Mouse (Mus musculus) intestine, embryonic 14.5 days (tissue): ENCODE data around the gene Dgkq. TPM values are rescaled to one million over a fixed set of nuclear protein-coding genes. Genes with fewer than 3 reads are reported as not detected.

Source experiments
- ATAC-seq: fragments of 200-750 bp; cut with Nextera tagmentation; replicated peaks from 2 replicates; pipeline ENCODE4 v1.8.0; 2017; ENCODE audit warnings: low read depth, moderate number of reproducible peaks, moderate TSS enrichment, moderate library complexity; ENCODE audit not compliant: low FRiP score, low TSS enrichment
- DNase-seq: peaks from one replicate; pipeline ENCODE4 v3.0.0-alpha.2; 2018; ENCODE audit warnings: low spot score
- H3K27ac ChIP-seq: fragments of 300-500 bp; sonication (generic); 2 replicates; pipeline ENCODE4 v1.5.1; 2014; ENCODE audit warnings: low read depth, mild to moderate bottlenecking, control low read depth
- H3K27me3 ChIP-seq: fragments of 300-500 bp; sonication (generic); replicated peaks from 2 replicates; pipeline ENCODE4 v1.6.1; 2014; ENCODE audit warnings: low read length, control low read depth; ENCODE audit not compliant: control insufficient read depth, insufficient read depth
- H3K36me3 ChIP-seq: fragments of 300-500 bp; sonication (generic); 2 replicates; pipeline ENCODE4 v1.6.1; 2014; ENCODE audit warnings: low read length, control low read depth; ENCODE audit not compliant: control insufficient read depth, insufficient read depth
- H3K4me1 ChIP-seq: fragments of 300-500 bp; sonication (generic); replicated peaks from 2 replicates; pipeline ENCODE4 v1.6.1; 2014; ENCODE audit warnings: low read length, control low read depth, mixed read lengths; ENCODE audit not compliant: control insufficient read depth, insufficient read depth
- H3K4me2 ChIP-seq: fragments of 300-500 bp; sonication (generic); 2 replicates; pipeline ENCODE4 v1.6.1; 2014; ENCODE audit warnings: low read length
- H3K4me3 ChIP-seq: fragments of 300-500 bp; sonication (generic); 2 replicates; pipeline ENCODE4 v1.5.1; 2014; ENCODE audit warnings: low read depth, low read length, control low read depth, mixed read lengths
- H3K9ac ChIP-seq: fragments of 300-500 bp; sonication (generic); 2 replicates; pipeline ENCODE4 v1.6.1; 2014; ENCODE audit warnings: mild to moderate bottlenecking, low read length
- H3K9me3 ChIP-seq: fragments of 300-500 bp; sonication (generic); 2 replicates; pipeline ENCODE4 v1.6.1; 2016; ENCODE audit warnings: low read length, control low read depth; ENCODE audit not compliant: control insufficient read depth
- WGBS: fragments of 180-500 bp; shearing (Covaris S2); extraction: QIAGEN DNeasy Blood & Tissue Kit; methylation state at CpG from one replicate; pipeline ENCODE4 v1.1.7; 2014; 5-methylcytosine and 5-hydroxymethylcytosine counted together
- polyA plus RNA-seq: library from polyadenylated mRNA; unstranded; fragments of >200 nt; fragmentation: Nextera tagmentation; extraction: Ambion mirVana; gene quantifications from 2 replicates; pipeline ENCODE4 v1.2.1, GENCODE M21; 2014

Dgkq gene
- polyA plus RNA-seq, 1 experiment from 2014 or later, result 8.0 TPM

DNA sequence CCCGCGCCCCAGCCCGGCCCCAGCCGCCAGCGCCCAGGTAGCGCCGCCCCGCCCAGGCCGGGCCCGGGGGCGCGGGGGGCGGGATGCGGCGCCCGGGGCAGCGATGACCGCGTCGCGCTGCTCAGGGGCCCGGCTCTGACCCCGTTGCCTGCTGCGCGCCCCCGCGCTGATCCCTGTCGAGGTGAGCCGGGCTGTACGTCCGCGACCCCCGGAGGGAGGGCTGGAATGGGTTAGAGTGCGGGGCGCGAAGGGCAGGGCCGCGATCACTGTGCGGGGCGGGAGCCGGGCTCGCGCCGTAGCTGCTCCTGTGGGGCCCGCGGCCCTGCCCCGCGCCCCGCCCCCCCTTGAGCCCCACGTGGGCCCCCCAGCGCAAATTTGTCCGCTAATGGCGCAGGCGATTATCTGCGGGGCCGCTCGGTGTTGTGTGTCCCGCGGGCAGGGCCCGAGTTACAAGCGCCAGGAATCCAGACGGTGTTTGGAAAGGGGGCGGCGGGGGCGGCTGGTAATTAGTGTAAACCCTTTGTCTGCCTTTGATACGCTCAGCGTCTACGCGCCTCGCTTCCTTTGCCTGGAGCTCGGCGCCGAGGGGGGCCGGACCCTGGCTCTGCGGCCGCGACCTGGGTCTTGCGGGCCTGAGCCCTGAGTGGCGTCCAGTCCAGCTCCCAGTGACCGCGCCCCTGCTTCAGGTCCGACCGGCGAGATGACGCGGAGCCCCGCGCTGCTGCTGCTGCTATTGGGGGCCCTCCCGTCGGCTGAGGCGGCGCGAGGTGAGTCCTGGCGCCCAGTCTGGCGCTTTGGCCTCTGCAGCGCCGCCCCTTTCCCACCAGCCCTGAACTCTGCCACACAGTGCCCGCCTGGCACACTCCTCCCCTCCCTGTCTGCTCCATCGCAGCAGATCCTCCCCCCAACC lies 25.1 kb upstream of the Dgkq start:
- H3K9me3 ChIP-seq, result no peaks in the 10 kb centered on the region
- H3K9ac ChIP-seq, result peak overlapping the region; percentile 68
- WGBS, result under 1% methylated on average over 89 of the region's 99 CpGs
- H3K27ac ChIP-seq, result peak overlapping the region; percentile 38; the same call in 1 of the 2 replicates
- H3K36me3 ChIP-seq, result no peaks in the 10 kb centered on the region
- H3K4me2 ChIP-seq, result peak overlapping the region; percentile 62
- H3K4me1 ChIP-seq, result peaks cover 26% of the 10 kb centered on the region
- peak; percentile 58 for ATAC-seq
- peak; percentile 74 for DNase-seq
- no peaks in the 10 kb centered on the region for H3K27me3 ChIP-seq
- peak overlapping the region; percentile 79 for H3K4me3 ChIP-seq

DNA sequence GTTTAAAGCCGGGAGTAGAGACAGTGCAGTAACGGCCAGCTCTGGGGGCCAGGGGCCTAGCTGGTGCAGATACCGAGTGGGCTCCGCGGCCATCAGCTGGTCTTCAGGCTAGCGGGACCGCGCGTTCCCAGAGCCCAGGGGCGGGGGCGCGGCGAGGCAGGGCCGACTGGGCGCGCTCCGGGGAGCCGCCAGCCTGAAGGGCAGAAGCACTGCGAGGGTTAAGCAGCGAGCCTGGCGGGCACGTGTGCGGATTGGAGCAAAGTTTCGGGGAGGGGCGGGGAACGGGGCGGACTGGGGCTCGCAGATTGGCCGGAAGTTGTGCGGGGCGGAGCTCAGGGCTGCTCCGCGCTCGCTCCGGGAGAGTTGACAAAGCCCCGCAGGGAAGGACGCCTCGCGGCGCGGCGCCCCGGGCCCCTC lies 24.4 kb upstream of the Dgkq start:
- H3K27ac ChIP-seq, result 0 out of 2 replicates have a peak overlapping the region, but pooled peaks have one; percentile 38
- no peaks in the 10 kb centered on the region for H3K36me3 ChIP-seq
- ATAC-seq, result peak; percentile 94
- peak; percentile 92 for DNase-seq
- no peaks in the 10 kb centered on the region for H3K9me3 ChIP-seq
- peak overlapping the region; percentile 79 for H3K4me3 ChIP-seq
- under 1% methylated on average over 29 of the region's 43 CpGs for WGBS
- peaks cover 26% of the 10 kb centered on the region for H3K4me1 ChIP-seq
- H3K9ac ChIP-seq, result peak overlapping the region; percentile 68
- peak overlapping the region; percentile 62 for H3K4me2 ChIP-seq
- no peaks in the 10 kb centered on the region for H3K27me3 ChIP-seq

- Histone ChIP-seq H3K4me1 (peaks cover 26% of the 10 kb centered on the region), H3K4me3 (peak within 1 kb of the TSS; percentile 79), H3K36me3 (no peaks in the 10 kb centered on the region), H3K27me3 (no peaks in the 10 kb centered on the region), H3K9ac (peak within 1 kb of the TSS; percentile 36), H3K9me3 (no peaks in the 10 kb centered on the region), H3K4me2 (peak within 1 kb of the TSS; percentile 62), H3K27ac (no peak within 1 kb of the TSS)
- ATAC-seq (no peak), DNase-seq (peak; percentile 85)
- 6% methylated on average over 16 of the region's 18 CpGs for WGBS
These were observed 22.8 kb upstream of the Dgkq start, which contains the start of gene Fgfrl1 for GRCm38 (mm10) chr5:108692271-108692670. Fgfrl1 (plus strand) TSS chr5:108692382.

DNA sequence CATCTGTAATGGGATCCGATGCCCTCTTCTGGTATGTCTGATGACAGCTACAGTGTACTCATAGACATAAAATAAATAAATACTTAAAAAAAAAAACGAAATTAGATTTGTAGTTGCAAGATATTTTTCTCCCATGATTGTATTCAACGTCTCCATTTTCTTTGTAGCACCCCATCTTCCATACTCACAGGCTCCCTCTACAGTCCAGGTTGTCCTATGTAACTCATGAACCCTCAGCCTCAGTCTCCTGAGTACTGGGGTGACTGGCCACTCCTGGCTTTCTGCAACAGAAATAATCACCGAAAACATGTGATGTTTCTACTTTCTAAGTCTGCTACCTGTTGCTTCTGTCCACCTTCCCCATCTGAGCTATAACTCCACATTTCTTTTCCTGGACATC lies 21.7 kb upstream of the Dgkq start:
- DNase-seq (no peak), ATAC-seq (no peak)
- H3K9ac ChIP-seq, result no peak overlapping the region
- WGBS, result 74% methylated on average over 4 of the region's 4 CpGs
- no peaks in the 10 kb centered on the region for H3K36me3 ChIP-seq
- no peak overlapping the region for H3K27ac ChIP-seq
- H3K27me3 ChIP-seq, result no peaks in the 10 kb centered on the region
- no peaks in the 10 kb centered on the region for H3K9me3 ChIP-seq
- H3K4me3 ChIP-seq, result no peak overlapping the region
- H3K4me1 ChIP-seq, result peaks cover 18% of the 10 kb centered on the region; the same call in 1 of the 2 replicates
- no peak overlapping the region for H3K4me2 ChIP-seq

DNA sequence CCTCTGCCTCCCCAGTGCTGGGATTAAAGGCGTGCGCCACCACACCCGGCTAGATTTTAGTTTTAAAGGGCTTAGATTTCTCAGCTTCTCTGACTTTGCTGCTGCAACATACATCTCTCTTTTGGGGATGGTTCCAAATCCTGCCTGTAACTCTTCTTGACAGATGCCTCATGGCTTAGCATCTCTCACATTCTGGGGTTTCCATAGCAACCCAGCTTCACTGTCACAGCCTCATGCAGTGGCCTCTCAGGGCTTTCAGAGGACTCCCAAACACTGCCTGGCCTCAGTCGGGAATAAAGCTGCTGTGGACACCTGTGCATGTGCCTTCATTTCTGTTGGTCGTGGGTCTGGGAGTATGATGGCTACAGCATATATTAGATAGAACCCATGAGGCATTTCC lies 19.6 kb upstream of the Dgkq start:
- no peak overlapping the region for H3K4me3 ChIP-seq
- H3K27ac ChIP-seq, result no peak overlapping the region
- H3K36me3 ChIP-seq, result no peaks in the 10 kb centered on the region
- no peak overlapping the region for H3K4me2 ChIP-seq
- no peaks in the 10 kb centered on the region for H3K27me3 ChIP-seq
- no peaks in the 10 kb centered on the region for H3K9me3 ChIP-seq
- 74% methylated on average over 5 of the region's 5 CpGs for WGBS
- DNase-seq (no peak), ATAC-seq (no peak)
- H3K4me1 ChIP-seq, result peaks cover 12% of the 10 kb centered on the region; the same call in 1 of the 2 replicates
- no peak overlapping the region for H3K9ac ChIP-seq

DNA sequence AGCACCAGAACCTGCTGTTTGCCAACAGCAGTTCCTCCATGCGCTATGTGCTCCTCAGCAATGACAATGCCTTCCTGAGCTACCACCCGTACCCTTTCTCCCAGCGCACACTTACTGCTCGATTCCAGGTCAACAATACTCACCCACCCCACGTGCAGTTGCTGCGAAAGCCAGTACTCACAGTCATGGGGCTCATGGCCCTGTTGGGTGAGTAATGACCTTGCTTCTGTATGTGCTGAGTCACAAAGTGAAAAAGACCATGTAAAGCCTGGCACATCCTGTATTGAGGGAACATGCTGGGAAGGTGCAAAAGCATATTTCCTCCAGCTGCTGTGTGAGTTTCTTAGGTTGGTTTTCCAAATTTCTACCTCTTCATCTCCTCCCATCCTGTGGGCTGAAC lies 11.4 kb upstream of the Dgkq start:
- WGBS, result 91% methylated on average over 6 of the region's 6 CpGs
- no peak for ATAC-seq
- Histone ChIP-seq H3K36me3 (0 out of 2 replicates have a peak, but pooled peaks cover 4% of the 10 kb centered on the region), H3K4me3 (no peak overlapping the region), H3K4me1 (peaks cover 13% of the 10 kb centered on the region; the same call in 1 of the 2 replicates), H3K9me3 (no peaks in the 10 kb centered on the region), H3K9ac (no peak overlapping the region), H3K4me2 (no peak overlapping the region), H3K27me3 (no peaks in the 10 kb centered on the region), H3K27ac (no peak overlapping the region)
- no peak for DNase-seq

- Histone ChIP-seq H3K9me3 (no peaks in the 10 kb centered on the region), H3K4me1 (peaks cover 13% of the 10 kb centered on the region; the same call in 1 of the 2 replicates), H3K9ac (no peak overlapping the region), H3K27me3 (no peaks in the 10 kb centered on the region), H3K4me2 (no peak overlapping the region), H3K36me3 (0 out of 2 replicates have a peak, but pooled peaks cover 4% of the 10 kb centered on the region), H3K27ac (no peak overlapping the region), H3K4me3 (no peak overlapping the region)
- ATAC-seq, result no peak
- 61% methylated on average over 3 of the region's 3 CpGs for WGBS
- no peak for DNase-seq
These were observed 10.4 kb upstream of the Dgkq start for GRCm38 (mm10) chr5:108679909-108680308.

DNA sequence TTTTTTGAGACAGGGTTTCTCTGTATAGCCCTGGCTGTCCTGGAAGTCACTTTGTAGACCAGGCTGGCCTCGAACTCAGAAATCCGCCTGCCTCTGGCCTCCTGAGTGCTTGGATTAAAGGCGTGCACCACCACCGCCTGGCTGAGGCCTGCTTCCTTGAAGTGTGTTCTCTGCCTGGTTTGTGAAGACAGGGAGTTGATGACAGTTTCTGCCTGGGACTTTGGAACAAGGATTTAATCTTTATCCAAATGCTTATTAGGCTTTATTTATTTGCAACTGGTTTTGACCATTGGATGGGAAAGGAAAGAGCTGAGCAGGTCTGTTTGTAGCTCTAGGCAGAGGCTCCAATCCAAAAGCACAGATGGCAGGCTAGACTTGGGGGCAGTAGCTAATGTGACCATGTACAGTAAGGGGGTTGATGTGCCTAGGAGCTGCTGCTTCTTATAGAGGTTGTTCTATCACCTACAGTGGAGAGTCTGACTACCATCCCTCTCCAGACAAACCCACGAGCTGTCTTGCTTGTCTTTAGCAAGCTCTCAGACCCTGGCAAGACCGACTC lies 8.9 kb upstream of the Dgkq start:
- 86% methylated on average over 6 of the region's 6 CpGs for WGBS
- Histone ChIP-seq H3K36me3 (0 out of 2 replicates have a peak, but pooled peaks cover 4% of the 10 kb centered on the region), H3K9me3 (no peaks in the 10 kb centered on the region), H3K9ac (no peak overlapping the region), H3K4me1 (peaks cover 13% of the 10 kb centered on the region; the same call in 1 of the 2 replicates), H3K4me2 (no peak overlapping the region), H3K27ac (no peak overlapping the region), H3K4me3 (no peak overlapping the region), H3K27me3 (no peaks in the 10 kb centered on the region)
- ATAC-seq, result no peak
- no peak for DNase-seq
